Mouse (Mus musculus): ENCODE measurements around the gene Pctp.

The Pctp gene

DNA sequence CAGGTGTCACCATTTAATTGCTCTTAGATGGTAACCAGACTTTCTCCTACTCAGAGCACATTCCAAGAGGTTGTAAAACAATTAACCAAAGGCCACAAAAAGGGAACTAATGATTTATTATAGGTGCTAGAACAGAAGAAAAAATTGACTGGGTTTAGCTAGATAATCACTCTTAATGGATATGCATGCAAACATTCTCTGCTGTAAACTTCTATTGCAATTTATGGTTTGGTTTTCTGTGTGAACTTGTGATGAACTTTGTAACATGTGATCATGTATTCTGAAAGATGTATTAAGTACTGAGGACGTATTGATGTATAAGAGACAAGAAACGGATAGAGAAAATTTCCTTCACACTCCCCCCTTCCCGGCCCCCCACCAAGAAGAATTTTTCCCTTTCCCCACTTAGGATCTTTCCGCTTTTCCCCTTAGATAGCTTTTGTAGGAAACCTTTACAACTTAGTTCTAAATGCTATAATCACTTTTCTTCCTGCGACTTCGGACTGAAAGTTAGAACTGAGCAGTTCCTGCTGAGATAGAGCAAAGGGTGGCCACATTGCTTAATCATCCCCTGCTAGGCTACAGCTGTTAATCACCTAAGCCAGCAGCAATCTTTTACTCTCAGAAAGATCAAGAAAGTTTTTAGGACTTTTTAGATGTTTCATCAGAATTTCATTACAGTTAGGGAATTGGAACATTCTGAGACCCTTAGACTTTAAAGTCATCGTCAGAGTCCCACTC, 5.3 kb upstream of the Pctp start:
- DNase-seq (ENCODE audit: low spot score) = no peak

- DNase-seq (ENCODE audit: low spot score) = no peak
Measured at GRCm38 (mm10) chr11:90006111-90006510, 3.4 kb upstream of the Pctp start.

DNA sequence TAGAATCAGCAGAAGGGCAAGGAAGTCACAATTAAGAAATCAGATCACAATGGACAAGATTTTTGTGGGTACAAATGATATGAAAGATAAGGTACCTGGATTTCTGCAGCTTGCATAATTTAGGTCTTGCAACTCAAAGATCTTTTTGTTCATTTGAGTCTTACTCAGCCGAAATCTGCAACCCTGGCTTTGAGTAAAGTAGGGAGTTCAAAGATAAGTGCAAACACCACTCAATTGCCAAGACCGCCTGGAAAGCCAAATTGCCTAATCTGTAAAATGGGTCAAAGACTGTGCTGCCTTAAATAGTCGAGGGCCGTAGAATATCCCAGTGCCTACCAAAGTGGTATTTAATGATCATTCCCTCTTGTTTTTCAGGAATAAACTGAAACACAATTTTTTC, 692 bp upstream of the Pctp start:
- DNase-seq (ENCODE audit: low spot score) = no peak

- no peak for DNase-seq (ENCODE audit: low spot score)
Measured at GRCm38 (mm10) chr11:90002987-90003348, 274 bp upstream of the Pctp start.

DNA sequence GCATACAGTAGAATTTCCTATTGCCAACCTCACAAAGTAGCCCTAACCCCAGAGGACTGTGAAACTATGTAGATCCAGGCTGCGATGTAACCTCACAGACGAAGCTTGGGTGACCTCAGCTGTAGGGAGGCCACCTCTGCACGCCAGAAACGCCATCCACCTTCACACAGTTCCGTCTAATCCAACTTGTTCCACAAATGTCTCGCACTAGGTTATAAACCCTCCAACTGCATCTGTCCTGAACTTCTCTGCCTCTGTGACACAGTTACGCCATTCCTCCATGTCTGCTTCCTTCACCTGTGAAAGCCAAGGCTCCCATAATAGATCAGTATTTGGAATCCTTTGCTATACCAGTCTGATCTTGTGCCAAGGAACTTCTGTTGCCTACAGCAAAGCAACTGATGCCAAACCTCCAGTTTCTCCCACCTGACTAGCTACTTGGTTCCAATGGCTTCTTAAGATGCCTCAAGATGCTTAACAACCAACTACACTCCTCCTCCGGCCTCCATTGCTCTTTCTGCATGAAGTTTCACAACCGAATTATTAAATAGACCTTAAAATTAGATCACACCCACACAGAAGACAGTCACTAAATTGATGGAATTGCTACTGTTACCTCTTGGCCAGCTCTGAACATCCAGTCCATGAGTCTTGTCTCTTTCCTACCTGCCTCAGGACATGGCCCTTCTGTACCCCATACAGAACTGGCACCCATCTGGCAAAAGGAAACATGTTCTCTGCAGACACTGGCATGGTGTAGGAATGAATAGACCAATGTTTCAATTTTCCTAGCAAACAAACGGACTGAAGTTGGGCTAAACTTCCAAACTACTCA, 1.1 kb downstream of the Pctp start:
- no peak for DNase-seq (ENCODE audit: low spot score)

DNA sequence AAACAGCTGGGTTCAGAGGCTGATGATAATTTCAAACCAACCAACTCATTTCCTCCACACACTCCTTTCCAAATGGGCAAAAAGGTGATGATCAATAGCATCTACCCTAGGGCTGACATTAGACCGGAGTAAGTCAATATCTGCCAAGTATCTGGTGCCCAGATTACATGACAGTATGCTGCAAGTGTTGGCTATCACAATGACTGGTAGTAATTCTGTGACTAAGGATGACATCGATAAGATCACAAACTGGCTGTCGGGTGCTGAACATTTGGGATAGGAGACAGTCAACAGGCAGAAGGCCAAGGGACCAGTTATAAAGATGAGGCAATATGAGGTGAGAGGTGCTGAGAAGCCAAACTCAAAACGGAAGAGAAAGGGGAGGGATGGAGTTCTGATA, 2.0 kb downstream of the Pctp start:
- no peak for DNase-seq (ENCODE audit: low spot score)

DNA sequence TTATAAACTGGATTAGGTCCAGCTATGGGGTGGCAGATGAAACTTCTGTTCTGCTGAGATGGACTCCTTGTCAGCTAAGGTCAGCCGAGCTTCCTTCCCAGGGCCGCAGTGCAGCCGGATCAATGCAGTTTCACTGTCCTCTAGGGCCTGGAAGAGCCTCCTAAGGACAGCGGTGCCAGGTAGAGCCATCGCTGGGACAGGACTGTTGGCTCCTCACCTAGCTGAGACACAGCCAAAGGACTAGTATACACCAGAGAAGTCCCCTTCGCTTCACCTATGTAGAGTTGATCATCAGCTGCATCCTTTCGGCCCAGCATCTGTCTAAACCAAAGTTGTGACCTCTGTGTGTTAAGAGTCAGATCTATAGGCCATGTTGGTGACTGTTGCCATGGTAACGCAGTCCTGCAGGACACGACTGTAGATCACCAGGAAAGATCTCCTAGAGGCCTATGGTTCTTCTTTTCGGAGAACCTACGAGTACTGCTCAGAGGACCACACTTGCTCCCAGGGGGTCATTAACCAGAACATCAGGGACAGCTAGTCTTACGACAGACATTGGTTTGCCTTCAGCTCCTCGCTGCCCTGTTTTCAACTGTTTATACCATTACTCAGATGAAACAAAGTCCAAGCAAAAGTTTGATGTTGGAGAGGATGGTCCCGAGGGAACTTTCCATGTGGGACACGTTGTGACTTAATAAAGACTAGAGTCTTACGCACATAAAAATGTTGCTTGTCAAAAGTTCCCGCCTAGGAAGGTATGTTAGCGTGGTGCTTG, 3.5 kb downstream of the Pctp start:
- no peak for DNase-seq (ENCODE audit: low spot score)

GRCm38 (mm10) chr11:89996856-89997255, 5.8 kb downstream of the Pctp start:
- DNase-seq (ENCODE audit: low spot score) = no peak

DNA sequence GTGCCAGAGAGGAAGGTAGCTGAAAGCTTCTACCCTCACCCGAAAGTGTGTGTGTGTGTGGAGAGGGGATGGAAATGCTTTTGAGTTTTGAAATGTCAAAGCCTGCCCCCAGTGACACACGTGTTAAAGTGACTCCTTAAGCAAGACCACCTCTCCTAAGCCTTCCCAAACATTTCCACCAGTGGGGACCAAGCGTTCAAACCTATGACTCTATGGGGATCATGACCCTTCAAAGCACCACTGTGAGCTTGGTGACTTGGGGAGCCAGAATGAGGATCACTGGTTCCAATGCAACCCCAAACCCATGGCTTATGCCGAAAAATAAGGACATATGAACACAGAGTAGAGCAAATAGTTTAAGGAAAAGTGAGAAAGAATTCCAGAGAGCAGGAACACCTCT, 6.3 kb downstream of the Pctp start:
- DNase-seq (ENCODE audit: low spot score) = no peak

DNA sequence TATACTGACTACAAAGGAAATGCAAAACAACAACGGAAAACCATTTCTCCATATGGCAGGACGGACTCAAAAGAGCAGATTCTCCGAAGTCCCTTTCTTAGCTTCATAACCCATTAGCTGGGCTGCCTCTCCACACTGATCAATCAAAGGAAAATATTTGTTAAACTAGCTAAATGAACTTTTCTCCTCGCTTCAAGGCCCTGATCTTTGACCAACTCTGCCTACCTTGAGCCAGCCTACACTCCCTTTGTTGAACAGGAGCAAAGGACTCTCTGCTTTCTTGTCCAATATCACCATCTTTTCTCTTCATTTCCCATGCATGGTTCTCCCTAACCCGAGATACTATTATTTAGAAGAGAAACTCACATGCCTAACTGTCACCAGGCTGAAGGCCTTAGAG, 7.1 kb downstream of the Pctp start:
- DNase-seq (ENCODE audit: low spot score) = no peak

DNA sequence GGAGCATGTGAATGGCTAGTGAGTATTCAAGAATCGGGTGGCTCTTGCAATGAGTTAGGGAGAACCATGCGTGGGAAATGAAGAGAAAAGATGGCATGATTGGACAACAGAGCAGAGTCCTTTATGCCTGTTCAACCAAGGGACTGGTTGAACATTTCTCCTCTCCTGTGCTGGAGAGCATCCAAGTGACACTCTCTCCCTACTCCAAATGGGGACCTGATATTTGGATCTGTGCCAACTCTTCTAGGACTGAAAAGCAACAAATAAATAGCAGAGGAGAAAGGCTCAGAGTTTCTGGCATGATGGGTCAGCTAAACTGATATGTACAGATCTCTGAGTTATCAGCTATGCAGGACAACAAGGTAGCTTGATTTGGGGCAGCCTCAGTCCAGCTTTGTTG, 8.0 kb downstream of the Pctp start:
- no peak for DNase-seq (ENCODE audit: low spot score)

GRCm38 (mm10) chr11:89991661-89992060, 11.0 kb downstream of the Pctp start:
- DNase-seq (ENCODE audit: low spot score) = no peak

DNA sequence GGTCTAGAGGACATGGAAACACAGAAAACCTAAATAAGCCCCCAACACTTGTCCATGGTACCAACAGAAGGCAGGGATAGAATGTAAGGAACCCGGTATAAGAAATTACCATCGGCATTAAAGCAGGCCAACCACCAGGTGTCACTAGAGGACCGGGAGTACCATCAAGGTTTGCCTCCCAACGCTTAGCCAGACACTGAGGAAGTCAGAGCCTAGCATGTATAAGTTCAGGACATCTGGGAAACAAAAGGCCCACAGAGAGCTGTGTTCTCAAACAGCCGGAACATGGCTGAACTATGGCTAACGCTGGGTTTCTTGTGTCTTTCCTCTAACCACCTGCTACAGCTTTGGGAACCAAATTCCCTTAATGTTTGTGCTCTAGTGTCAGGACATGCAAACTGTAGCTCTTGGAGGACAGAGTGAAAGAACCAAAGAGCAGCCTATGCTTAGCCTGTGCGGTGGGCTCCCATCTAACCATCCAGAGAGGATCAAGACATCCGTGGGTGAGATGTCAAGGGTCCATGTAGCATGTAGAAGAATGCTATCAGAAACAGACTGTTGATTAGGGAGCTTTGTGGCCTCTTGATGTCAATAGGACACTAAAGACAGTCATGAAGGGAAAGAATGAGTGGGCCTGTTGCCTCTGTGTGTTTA, 13.6 kb downstream of the Pctp start:
- no peak for DNase-seq (ENCODE audit: low spot score)

DNA sequence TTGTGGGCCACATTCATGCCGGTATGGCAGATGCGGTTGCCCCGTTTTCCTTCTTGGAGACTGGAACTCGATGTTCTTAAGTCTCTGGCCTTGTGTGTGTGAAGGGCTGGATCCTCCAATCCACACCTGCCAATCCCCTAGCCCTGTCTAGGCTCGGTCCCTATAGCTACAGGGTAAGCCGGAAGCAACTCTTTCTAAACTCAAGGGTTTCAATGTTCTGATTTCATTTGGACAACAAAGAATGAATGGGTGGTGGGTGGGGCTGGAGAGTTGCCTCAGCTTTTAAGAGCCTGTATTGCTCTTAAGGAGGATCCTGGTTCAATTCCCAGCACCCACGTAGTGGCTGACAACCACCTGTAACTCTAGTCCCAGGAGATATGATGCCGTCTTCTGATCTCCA, 16.2 kb downstream of the Pctp start:
- DNase-seq (ENCODE audit: low spot score) = no peak

DNA sequence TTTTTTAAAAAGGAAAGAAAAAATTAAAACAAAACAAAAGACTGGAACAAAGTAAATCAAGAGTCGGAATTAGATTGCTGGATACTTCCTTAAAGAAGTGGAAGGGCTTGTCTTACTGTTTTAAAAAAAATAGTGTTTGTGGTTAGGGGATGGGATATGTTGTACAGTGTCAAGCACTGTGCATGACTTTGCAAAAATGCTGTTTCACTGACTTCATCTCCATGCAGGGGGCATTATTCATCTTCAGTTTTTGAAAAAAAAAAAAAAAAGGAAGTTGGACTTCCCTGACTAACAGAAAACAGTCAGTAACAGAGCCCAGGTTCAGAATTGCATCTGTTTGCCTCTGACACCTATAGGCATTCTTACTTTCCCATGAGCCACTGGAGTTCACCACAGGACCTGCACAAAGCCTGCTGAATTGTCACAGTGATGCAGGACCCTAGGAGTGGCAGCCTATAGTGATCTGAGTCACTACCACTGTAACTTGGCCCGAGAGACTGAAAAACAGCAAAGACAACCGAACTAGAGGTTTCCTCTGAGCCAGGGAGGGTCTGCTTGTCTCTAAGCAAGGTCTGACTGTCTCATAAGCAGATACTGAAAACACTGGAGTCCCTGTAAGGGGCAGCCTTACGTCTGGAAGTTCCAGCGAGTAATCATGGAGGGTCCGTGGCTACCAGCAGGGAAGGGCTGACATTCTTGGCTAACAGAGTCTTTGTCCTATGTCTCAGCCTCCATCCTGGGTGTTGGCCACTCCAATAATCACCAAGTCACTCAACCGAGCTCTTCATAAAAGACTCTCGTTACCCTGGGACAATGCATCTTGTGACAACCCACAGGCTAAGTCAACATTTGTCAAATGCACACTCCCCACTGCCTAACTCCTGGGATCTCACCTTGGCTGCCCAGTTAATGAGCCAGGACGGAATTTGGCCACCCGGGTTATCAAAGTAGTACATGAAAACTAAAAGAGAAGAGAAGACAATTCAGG, 17.2 kb downstream of the Pctp start:
- no peak for DNase-seq (ENCODE audit: low spot score)

DNA sequence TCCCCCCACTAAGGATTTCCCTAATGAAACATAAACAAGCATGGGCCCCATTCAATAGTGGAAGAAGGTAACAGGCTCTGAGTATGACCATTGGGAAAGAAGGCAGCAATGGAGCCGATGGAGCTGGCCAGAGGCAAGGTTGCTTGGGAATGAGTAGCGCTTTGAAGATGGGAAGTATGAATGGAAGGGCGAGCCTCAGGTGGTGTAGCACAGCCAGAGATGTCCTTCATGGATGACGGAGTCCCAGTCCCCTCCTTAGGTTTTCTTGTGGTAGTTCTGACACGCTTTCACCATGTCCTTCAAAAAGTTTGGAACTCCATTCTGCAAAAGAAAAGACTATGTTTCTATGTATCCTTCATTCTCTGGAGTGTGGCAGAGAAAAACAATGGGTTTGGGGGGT, 18.3 kb downstream of the Pctp start:
- DNase-seq (ENCODE audit: low spot score) = no peak

DNA sequence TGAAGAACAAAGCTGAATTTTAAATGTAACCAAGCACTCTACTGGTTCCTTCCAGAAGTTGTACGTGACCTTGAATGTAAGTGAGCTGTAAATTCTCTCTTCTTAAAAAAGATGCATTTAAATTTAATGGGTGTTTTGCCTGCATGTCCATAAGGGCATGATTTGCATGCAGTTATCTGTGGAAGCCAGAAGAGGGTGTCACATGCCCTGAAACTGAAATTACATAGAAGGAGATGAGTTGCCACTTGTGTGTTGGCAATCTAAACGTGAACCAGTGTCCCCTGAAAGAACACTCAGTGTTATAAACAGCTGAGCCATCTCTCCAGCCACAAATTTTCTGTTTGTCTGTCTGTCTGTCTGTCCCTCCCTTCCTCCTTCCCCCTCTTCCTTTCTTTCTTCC, 19.8 kb downstream of the Pctp start:
- DNase-seq (ENCODE audit: low spot score) = no peak

- DNase-seq (ENCODE audit: low spot score) = no peak
Measured at GRCm38 (mm10) chr11:89980106-89980505, 22.6 kb downstream of the Pctp start.

- no peak for DNase-seq (ENCODE audit: low spot score)
Measured at GRCm38 (mm10) chr11:89978914-89979818, 23.5 kb downstream of the Pctp start.

DNA sequence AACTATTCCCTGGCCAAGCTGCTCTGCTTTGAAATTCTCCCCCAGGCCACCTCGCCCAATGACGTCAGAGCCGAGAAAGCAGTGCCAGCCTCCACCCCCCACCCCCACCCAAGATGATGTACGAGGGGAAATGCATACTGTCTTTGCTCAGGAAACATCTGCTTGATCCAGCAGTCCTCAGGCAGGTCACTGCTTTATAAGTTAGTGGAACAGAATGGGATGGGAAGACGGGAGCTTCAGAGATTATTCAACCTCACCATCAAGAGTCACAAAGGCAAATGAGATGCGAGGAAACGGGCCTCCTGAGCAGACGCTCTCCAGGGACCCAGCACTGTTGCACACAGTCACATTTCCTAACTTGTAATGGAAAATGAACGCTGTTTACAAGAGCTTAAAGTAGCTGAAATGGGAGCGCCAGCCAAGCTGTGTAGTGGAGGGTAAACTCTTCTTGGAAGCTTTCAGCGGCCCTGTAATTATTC, 24.3 kb downstream of the Pctp start:
- DNase-seq (ENCODE audit: low spot score) = no peak

Data from urinary bladder, postnatal 10 days (tissue).